Mouse (Mus musculus) midbrain, embryonic 10.5 days (tissue): ENCODE measurements around the gene Atp6v1c2. TPM values are rescaled to one million over a fixed set of nuclear protein-coding genes. Genes with fewer than 3 reads are reported as not detected.

Experiments used
- DNase-seq: peaks from one replicate; pipeline ENCODE4 v3.0.0-alpha.2; 2017; ENCODE audit warnings: low spot score
- H3K27ac ChIP-seq: fragments of 300-500 bp; sonication (generic); replicated peaks from 2 replicates; pipeline ENCODE4 v1.5.1; 2016; ENCODE audit warnings: mild to moderate bottlenecking
- H3K27me3 ChIP-seq: fragments of 300-500 bp; sonication (generic); 2 replicates; pipeline ENCODE4 v1.6.1; 2016; ENCODE audit warnings: low read depth, mild to moderate bottlenecking; ENCODE audit not compliant: poor library complexity, severe bottlenecking
- H3K36me3 ChIP-seq: fragments of 300-500 bp; sonication (generic); 2 replicates; pipeline ENCODE4 v1.6.1; 2016; ENCODE audit warnings: mild to moderate bottlenecking, moderate library complexity
- H3K4me1 ChIP-seq: fragments of 300-500 bp; sonication (generic); 2 replicates; pipeline ENCODE4 v1.6.1; 2016
- H3K4me3 ChIP-seq: fragments of 300-500 bp; sonication (generic); 2 replicates; pipeline ENCODE4 v1.5.1; 2016; ENCODE audit warnings: mild to moderate bottlenecking, moderate library complexity
- H3K9me3 ChIP-seq: fragments of 300-500 bp; sonication (generic); replicated peaks from 2 replicates; pipeline ENCODE4 v1.6.1; 2016; ENCODE audit warnings: mild to moderate bottlenecking
- WGBS: fragments of 180-500 bp; shearing (Covaris S2); methylation state at CpG from one replicate; pipeline ENCODE4 v1.1.7; 2016; 5-methylcytosine and 5-hydroxymethylcytosine counted together
- polyA plus RNA-seq: library from polyadenylated mRNA; unstranded; fragments of >200 nt; fragmentation: Nextera tagmentation; extraction: Ambion mirVana; gene quantifications from 2 replicates; pipeline ENCODE4 v1.2.1, GENCODE M21; 2016

Gene Atp6v1c2
- polyA plus RNA-seq, 1 experiment from 2014 or later = 0.46 TPM

DNA sequence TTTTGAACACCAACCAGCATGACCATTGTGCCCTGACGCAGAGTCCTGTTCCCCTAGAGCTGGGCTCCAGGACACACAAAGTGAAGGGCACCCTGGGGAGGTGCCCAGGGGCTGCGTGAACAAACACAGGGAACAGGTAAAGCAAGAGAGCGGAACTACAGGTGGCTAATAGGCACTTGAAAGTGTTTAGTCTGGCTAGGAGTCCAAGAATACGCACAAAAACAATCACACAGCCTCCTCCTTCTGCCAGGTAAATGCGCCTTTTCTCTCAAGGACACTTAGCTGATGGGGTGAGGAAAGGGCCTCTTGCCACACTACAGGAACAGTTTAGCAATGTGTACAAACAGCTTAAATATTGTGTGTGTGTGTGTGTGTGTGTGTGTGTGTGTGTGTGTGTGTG is 13.1 kb downstream of the Atp6v1c2 start:
- Histone ChIP-seq H3K27me3 (no peaks in the 10 kb centered on the region), H3K4me1 (peaks cover 4% of the 10 kb centered on the region; the same call in 1 of the 2 replicates), H3K9me3 (no peaks in the 10 kb centered on the region), H3K36me3 (no peaks in the 10 kb centered on the region), H3K4me3 (no peak overlapping the region), H3K27ac (no peak overlapping the region)
- DNase-seq = no peak
- WGBS = 87% methylated on average over 5 of the region's 5 CpGs

DNA sequence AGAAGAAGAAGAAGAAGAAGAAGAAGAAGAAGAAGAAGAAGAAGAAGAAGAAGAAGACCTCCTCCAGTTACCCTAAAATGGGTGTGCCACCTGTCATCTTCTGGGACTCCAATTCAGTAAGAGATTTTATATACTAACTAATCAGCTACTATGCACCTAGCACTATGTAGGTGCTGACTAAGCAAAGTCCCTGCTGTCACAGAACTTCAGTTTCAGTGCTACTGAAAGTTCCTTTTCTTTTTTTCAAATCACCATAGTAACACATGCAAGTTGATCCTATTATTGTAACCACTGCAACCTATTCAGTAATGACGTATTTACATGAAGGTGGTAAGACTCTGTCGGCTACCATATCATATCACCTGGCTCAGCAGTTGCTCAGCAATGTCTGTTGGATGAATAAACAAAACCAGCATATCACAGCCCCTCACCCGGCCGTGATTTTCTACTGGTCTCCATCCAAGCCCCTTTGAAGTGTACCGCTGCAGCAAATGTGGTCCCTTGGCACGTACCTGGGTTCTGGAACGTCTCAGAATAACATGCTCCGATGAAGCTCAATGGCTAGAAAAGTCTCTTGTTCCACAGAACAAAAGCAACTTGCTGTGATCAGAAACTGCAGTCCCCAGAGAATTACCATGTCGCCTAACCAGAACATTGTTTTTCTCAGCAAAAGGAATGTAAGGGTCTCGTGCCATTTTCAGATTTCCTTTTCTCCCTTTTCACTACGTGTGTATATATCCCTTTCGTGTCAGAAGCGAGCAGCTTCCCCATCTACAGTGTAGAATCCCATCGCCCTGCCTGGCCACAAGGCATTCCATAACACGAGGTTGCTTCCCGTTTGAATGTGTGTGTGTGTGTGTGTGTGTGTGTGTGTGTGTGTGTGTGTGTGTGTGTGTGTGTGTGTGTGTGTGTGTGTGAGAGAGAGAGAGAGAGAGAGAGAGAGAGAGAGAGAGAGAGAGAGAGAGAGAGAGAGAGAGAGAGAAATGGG is 18.0 kb downstream of the Atp6v1c2 start:
- Histone ChIP-seq H3K27me3 (no peaks in the 10 kb centered on the region), H3K9me3 (no peaks in the 10 kb centered on the region), H3K36me3 (no peaks in the 10 kb centered on the region), H3K4me3 (no peak overlapping the region), H3K4me1 (peaks cover 5% of the 10 kb centered on the region; the same call in 1 of the 2 replicates), H3K27ac (no peak overlapping the region)
- DNase-seq = no peak
- WGBS = 64% methylated on average over 16 of the region's 16 CpGs

DNA sequence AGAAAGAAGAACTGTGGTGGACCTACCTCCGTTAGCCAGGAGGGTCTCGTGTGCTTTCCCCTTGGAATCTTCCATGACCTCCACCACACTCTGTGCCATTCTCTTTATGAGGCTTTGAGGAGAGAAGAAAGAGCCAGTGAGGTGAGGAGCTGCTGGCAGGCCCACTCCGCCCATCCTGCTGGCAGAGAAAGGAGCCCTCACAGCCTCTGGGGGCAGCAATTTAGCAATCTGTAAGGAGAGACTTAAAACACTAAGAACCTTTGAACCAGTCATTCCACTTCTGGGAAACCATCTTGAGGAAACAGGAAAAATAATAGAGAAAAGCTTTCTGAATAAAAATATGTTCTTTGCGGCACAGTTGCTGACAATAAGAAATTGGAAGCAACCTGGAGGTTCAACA is 20.9 kb downstream of the Atp6v1c2 start:
- 51% methylated on average over 4 of the region's 4 CpGs for WGBS
- DNase-seq = no peak
- Histone ChIP-seq H3K4me3 (no peak overlapping the region), H3K27me3 (no peaks in the 10 kb centered on the region), H3K27ac (no peak overlapping the region), H3K36me3 (no peaks in the 10 kb centered on the region), H3K4me1 (peaks cover 5% of the 10 kb centered on the region; the same call in 1 of the 2 replicates), H3K9me3 (no peaks in the 10 kb centered on the region)

DNA sequence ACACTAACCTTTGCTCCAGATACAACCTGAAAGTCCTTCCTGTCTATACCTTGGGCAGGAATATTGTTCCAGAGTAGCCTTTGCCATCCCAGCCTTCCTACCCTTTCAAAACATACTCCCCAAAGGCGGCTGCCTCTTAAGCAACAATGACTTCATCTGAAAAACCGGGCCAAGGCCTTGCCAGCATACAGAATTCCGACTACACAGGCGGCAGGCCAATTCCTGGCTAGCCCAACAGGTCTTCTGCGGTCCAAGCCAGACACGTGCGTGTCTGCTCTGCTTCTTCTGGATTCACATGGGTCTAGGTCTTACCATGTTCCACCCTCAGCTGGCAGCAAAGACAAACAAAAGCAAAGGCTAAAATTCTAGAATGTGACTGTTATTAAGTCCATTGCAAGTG is 23.7 kb downstream of the Atp6v1c2 start:
- 86% methylated on average over 7 of the region's 7 CpGs for WGBS
- Histone ChIP-seq H3K9me3 (no peaks in the 10 kb centered on the region), H3K4me1 (no peaks in the 10 kb centered on the region), H3K4me3 (no peak overlapping the region), H3K27me3 (no peaks in the 10 kb centered on the region), H3K36me3 (no peaks in the 10 kb centered on the region), H3K27ac (no peak overlapping the region)
- DNase-seq = no peak

DNA sequence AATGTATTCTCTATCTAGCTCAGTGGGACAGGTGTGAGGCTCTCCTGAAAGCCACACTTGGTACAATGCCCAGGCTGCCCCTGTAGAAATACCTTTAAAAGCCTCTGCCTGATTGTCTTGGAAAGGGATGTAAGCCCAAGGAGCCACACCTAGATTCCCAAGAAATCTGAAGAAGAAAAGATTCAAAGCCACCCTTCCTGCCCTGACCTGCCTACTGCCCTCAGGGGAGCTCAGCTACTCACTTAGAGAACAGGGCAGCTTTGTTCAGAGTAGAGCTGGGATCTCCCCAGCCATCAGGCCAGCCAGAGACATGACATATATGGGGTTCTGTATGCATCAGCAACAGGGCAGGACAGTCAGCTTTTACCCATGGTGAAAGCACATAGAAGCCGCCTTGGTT is 29.3 kb downstream of the Atp6v1c2 start:
- DNase-seq = no peak
- 82% methylated on average over 1 of the region's 1 CpGs for WGBS
- no peaks in the 10 kb centered on the region for H3K27me3 ChIP-seq
- H3K4me3 ChIP-seq = no peak overlapping the region
- no peak overlapping the region for H3K27ac ChIP-seq
- no peaks in the 10 kb centered on the region for H3K4me1 ChIP-seq
- no peaks in the 10 kb centered on the region for H3K9me3 ChIP-seq
- H3K36me3 ChIP-seq = no peaks in the 10 kb centered on the region

DNA sequence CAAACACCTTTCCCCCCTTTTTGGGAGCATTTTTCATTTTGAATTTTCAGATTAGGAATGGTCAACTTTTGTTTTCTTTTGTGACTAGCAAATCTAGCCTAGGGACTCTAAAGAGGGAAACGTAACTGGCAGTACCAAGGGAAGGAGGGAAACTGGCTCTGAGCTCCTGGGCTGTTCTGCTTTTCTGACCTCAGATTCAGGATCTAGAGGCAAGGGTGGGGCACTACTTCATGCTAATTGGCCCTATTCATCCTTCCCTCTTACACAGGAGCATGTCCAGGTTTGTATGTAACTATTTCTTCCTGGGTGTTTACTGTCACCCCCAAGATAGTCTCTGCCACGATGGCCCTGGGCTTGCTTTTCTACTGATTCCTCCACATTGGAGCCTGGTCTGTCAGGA is 32.3 kb downstream of the Atp6v1c2 start:
- Histone ChIP-seq H3K27me3 (no peaks in the 10 kb centered on the region), H3K9me3 (no peaks in the 10 kb centered on the region), H3K4me3 (no peak overlapping the region), H3K27ac (no peak overlapping the region), H3K36me3 (no peaks in the 10 kb centered on the region), H3K4me1 (no peaks in the 10 kb centered on the region)
- 78% methylated on average over 2 of the region's 2 CpGs for WGBS
- no peak for DNase-seq

DNA sequence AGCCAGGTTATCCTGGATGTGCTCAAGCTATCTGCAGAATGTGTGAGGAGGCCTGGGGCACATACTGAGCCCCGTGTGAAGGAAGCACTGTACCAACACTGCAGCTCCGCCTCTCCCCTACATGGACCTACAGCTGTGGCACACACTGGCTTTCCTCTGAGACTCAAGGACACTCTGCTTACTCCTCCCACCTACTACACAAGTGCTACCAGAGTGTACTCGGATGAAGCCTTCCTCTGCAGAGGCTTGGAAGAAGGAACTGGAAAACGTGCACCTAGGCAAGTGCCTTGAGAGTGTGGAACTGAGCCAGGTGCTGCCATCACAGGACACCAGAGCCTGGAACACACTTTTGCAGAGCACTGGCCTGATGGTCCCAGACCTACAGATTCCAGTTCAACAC is 38.6 kb downstream of the Atp6v1c2 start:
- H3K9me3 ChIP-seq = no peaks in the 10 kb centered on the region
- no peak for DNase-seq
- H3K4me3 ChIP-seq = no peak overlapping the region
- WGBS = 75% methylated on average over 4 of the region's 4 CpGs
- no peaks in the 10 kb centered on the region for H3K27me3 ChIP-seq
- peaks cover 12% of the 10 kb centered on the region for H3K36me3 ChIP-seq
- H3K27ac ChIP-seq = no peak overlapping the region
- H3K4me1 ChIP-seq = no peaks in the 10 kb centered on the region

DNA sequence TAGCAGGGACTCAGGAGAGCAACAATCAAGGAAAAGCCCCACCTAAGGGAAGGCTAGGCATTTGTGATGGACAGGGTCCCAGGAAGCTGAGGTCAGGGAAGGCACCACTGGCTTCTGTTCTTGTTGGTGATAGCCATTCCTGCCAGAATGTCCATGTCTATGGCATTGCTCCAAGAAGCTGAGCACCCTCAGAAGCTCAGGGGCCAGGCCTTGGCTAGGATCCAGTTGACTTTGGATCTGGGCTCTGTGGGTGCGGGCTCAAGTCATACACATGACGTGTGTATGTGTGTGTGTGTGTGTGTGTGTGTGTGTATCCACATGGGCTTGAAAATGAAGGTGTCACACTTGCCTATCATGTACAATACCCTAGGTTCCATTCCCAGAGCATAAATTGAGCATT is 39.2 kb downstream of the Atp6v1c2 start:
- Histone ChIP-seq H3K36me3 (peaks cover 18% of the 10 kb centered on the region), H3K4me1 (no peaks in the 10 kb centered on the region), H3K27me3 (no peaks in the 10 kb centered on the region), H3K9me3 (no peaks in the 10 kb centered on the region), H3K4me3 (no peak overlapping the region), H3K27ac (no peak overlapping the region)
- DNase-seq = no peak
- WGBS = 95% methylated on average over 2 of the region's 2 CpGs

DNA sequence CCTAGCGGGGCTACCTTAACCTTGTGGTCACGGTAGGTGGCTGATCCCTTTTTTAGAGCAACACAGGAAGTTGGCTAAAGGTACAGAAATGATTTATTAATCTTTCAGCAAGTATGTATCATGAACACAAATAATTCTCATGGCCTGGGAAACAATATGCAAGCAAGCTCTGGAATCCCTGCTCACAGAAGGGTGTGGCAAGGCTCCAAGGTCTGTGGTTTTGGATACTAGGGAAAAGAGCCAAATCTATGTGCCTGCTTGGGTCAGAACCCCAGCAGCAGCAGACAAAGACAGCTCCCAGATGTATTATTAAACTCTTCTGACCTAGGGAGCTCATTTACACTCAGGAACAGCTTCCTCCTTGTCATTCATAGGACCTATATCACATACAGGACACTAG is 40.1 kb downstream of the Atp6v1c2 start:
- Histone ChIP-seq H3K4me1 (no peaks in the 10 kb centered on the region), H3K9me3 (no peaks in the 10 kb centered on the region), H3K27me3 (no peaks in the 10 kb centered on the region), H3K4me3 (no peak overlapping the region), H3K36me3 (peaks cover 27% of the 10 kb centered on the region), H3K27ac (no peak overlapping the region)
- WGBS = 82% methylated on average over 2 of the region's 2 CpGs
- DNase-seq = no peak

DNA sequence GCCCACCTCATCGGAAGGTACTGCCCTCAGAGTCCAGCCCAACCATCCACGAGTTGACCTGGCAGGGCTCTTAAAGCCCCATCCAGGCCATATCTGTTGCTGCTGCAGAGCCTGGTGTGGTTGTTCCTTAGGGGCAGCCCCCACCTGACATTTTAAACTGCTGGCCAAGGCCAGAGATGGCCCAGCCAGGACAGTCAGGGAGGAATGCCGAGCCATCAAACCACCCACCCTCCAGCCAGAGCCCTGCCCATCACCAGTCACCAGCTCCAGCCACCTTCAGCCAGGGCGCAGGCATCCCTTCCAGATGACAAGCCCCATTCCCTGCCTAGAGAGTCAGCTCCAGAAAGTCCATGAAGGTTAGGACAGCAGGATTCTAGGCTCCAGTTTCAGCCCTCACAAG is 40.7 kb downstream of the Atp6v1c2 start:
- H3K4me3 ChIP-seq = no peak overlapping the region
- no peaks in the 10 kb centered on the region for H3K9me3 ChIP-seq
- no peaks in the 10 kb centered on the region for H3K4me1 ChIP-seq
- H3K27ac ChIP-seq = no peak overlapping the region
- WGBS = 87% methylated on average over 4 of the region's 4 CpGs
- no peak for DNase-seq
- H3K36me3 ChIP-seq = peaks cover 33% of the 10 kb centered on the region
- H3K27me3 ChIP-seq = no peaks in the 10 kb centered on the region

DNA sequence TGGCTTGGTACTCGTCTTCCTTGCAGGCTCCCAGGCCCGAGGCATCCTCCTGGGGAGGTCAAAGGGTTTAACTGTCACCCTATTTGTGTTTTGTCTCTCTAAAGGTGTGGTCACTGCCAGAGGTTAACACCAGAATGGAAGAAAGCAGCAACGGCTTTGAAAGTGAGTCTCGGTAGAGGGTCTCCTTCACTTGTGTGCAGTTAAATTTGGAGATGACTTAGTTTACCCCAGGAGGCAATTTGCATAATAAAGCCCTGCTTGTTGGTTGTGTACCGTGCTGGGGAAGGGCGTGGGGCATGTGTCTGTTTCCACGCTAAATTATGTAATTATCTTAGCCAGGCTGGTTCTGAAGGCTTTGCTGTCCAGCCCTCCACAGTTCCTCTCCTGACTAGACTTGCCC is 55.3 kb downstream of the Atp6v1c2 start:
- no peaks in the 10 kb centered on the region for H3K27me3 ChIP-seq
- peaks cover 98% of the 10 kb centered on the region for H3K36me3 ChIP-seq
- 86% methylated on average over 7 of the region's 7 CpGs for WGBS
- peaks cover 7% of the 10 kb centered on the region for H3K4me1 ChIP-seq
- H3K4me3 ChIP-seq = no peak overlapping the region
- no peak overlapping the region for H3K27ac ChIP-seq
- H3K9me3 ChIP-seq = no peaks in the 10 kb centered on the region
- DNase-seq = no peak

DNA sequence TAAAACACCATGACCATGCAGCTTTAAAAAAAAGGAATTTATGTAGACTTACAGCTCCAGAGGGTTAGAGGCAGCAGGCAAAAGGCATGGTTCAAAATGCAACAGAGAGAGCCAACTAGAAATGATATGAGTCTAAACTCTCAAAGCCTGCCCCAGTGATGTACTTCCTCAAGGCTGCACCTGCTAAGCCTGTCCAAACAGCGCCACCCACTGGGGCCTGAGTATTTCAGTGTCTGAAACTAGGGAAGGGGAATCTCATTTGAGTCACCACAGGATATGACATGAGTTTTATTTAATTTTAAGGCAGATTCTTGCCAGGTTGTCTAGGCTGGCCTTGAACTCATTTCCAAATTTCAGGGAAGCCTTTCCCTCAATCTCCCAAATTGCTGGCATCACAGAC is 57.9 kb downstream of the Atp6v1c2 start:
- H3K4me3 ChIP-seq = no peak overlapping the region
- 65% methylated on average over 1 of the region's 1 CpGs for WGBS
- no peak for DNase-seq
- H3K27ac ChIP-seq = no peak overlapping the region
- peaks cover 82% of the 10 kb centered on the region for H3K36me3 ChIP-seq
- no peaks in the 10 kb centered on the region for H3K9me3 ChIP-seq
- peaks cover 24% of the 10 kb centered on the region for H3K4me1 ChIP-seq
- no peaks in the 10 kb centered on the region for H3K27me3 ChIP-seq

DNA sequence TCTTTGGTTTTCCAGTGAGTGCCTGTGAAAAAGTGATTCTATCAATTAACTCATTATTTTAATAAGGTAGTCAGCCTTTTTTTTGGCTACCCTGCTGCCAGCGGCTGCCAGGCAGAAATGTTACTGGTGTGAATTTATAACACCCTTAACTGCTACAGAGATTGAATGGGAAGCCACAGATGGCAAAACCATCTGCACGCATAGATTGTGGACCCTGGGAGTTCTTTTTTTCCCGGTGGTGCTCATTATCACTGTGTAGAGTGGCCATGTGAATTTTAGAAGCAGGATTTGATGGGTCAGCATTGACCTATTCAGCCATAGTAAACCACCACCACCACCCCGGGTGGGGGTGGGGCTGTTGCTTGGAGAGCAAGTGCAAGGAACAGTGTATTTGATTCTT is 61.8 kb downstream of the Atp6v1c2 start:
- H3K27ac ChIP-seq = peak overlapping the region; percentile 94
- no peaks in the 10 kb centered on the region for H3K27me3 ChIP-seq
- peaks cover 31% of the 10 kb centered on the region for H3K4me1 ChIP-seq
- no peaks in the 10 kb centered on the region for H3K9me3 ChIP-seq
- H3K4me3 ChIP-seq = peak overlapping the region; percentile 91
- H3K36me3 ChIP-seq = peaks cover 43% of the 10 kb centered on the region
- no peak for DNase-seq
- 20% methylated on average over 4 of the region's 4 CpGs for WGBS
